Mouse (Mus musculus) ovary, postnatal 14 days (tissue): ENCODE data around the gene Skp1a.

Experiments used
- DNase-seq: peaks from one replicate; pipeline ENCODE4 v3.0.0; 2022; ENCODE audit warnings: low spot score

Gene Skp1a

GRCm38 (mm10) chr11:52277433-52278150 lies 45.8 kb downstream of the Skp1a start:
- DNase-seq = no peak

- no peak for DNase-seq
Measured at GRCm38 (mm10) chr11:52278164-52278563, 46.4 kb downstream of the Skp1a start.

- no peak for DNase-seq
Measured at GRCm38 (mm10) chr11:52278991-52279390, 47.2 kb downstream of the Skp1a start.

GRCm38 (mm10) chr11:52279611-52280145 lies 47.9 kb downstream of the Skp1a start:
- no peak for DNase-seq

DNA sequence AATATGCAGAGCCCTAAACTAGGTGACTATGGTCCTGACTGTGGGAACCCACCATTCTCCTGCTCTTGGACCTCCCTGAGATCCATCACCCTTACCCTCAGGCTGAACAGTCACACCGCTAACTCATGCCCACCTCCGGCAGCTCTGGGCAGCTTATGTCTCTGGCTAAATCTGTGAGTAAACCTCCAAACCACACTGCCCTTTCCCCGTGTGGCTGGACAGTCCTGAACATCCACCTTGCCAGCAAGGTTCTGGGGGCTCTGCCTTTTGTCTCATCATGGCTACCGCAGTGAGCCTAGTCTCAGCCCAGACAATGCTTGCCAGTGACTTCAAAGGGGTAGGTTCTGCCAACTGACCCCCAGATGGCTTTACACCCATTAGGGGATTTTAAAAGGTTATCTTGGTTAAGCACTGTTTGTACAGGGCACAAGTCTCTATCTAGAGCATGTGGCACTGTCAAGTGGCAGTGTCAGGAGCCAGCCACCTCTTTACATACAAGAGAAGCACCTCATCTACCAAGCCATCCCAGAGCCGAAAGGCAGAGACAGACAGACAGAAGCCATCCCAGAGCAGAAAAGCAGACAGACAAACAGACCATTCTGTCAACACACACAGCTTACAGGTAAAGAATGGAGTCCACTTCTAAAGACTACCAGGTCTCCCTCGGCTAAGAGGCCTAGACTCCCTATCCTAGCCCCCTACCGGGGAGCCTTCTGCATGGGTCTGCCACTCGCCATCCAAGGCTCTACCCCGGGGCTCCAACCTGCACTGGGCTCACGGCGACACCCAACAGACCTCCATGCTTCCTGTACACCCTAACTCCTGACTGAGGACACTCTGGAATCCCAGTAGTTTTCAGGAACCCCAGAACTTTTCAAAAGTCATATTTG lies 49.0 kb downstream of the Skp1a start:
- DNase-seq = no peak

DNA sequence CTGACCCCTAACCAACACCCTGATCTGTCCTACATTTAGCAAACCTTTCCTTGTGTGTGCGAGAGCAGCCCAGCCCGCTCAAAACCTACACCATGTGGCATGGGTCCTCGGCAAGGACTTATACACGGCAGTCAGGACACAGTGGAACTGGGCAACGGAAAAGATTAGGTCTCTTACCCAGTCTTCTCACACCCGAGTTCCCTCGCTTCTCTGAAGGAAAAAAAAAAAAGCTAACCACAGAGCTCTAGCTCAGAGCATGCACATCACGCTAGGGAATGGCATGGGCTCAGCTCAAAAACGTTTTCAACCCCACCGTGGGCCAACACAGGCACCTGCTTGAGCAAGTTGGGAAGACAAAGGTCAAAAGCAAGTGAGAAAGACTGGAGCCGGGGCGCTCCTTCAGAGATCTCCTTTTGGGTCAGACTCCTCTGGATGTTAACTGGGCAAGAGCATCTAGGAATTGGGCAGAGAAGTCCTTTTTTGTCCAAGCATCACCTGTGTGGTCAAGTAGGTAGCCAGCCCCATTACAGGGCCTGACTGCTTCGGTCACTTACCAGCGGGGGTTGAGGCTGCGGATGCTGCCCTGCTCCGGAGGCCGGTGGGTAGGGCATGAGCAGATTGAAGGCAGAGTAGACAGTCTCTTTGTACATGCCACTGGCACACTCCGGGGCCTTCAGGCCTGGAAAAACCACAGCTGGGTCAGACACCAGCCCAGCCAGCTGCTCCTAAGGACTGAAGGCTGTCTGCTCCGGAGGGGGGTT lies 50.0 kb downstream of the Skp1a start:
- DNase-seq = no peak

GRCm38 (mm10) chr11:52282420-52282773 lies 50.6 kb downstream of the Skp1a start:
- no peak for DNase-seq

DNA sequence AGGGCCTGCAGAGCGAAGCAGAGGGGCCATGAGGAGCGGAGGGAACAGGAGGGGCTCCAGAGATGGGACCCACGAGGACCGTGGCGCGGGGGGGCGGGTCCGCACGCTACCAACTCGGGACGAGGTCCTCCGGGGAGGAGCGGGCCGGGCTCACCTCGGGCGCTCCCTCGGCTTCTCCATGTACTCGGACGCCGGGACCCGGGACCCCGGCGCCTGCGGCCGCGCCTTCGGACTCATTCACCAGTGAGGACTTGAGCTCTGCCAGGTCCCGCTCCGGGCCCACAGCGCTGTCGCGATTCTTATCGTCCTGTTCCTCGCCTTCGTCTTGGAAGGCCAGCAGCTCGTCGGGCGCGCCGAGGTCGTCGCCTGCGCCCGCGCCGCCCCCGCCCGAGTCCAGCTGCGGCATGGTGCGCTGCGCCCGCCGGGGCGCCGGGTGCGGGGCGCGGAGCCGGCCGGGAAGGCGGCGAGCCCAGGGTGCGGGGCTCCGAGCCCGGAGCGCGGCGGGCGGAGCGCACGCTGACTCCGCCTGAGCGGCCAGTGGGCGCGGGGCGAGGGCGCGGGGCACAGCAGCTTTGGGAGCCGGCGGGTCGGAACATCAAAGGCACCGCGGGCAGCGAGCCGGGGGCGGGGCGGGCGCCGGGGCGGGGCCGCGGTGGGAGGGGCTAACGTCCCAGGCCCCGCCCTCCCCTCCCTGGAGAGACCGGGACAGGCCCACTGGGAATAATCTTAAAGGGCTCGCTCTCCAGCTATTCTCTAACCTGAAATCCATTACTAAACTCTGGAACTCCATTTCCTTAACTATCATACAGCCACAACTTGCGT lies 51.2 kb downstream of the Skp1a start, which contains the start of gene Tcf7:
TSS of gene Tcf7 (minus strand) at position 241 of the 822 bp plus-strand sequence.
- peak; percentile 60 for DNase-seq

DNA sequence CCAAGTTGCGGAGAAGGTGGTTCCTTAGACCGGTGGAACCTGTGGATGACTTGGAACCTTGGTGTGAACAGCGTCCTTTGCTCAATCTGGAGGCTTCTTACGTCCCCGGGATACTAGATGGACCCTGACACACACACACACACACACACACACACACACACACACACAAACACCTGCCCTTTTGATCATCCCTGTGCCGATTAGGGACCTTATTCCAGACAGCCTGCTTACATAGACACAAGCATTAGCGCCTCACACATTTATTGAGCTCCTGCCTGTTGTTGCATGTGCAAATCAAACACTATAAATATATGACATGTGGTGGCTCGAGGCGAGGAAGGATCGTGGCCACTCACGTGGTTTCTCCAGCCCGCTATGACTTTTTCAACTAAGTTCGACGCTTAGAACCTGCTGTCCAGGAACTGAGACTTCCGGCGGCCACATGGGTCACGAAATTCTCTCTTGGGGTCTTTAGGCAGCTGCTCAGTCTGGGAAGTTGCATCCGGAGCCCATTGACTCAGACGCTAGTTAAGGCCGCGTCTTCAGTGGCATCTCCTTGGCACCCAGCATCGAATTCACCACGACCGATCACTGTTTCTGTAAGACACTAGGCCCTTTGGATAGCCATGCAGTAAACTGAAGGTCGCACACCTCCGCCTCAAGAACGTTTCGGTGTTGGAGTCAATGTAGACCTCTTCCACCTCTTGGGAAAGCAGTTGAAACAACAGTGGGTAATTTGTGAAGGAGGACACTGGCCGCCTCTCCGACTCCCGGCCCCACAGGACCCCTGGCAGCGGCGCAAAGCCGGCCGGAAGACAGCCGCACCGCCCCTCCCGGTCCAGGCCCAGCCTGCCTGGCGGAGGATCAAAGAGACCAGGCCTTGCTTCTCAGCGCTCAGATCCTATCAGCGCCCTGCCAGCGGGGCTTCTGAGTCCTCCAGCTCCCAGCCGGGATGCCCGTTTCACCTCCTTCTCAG lies 52.1 kb downstream of the Skp1a start:
- DNase-seq = peak; percentile 61

DNA sequence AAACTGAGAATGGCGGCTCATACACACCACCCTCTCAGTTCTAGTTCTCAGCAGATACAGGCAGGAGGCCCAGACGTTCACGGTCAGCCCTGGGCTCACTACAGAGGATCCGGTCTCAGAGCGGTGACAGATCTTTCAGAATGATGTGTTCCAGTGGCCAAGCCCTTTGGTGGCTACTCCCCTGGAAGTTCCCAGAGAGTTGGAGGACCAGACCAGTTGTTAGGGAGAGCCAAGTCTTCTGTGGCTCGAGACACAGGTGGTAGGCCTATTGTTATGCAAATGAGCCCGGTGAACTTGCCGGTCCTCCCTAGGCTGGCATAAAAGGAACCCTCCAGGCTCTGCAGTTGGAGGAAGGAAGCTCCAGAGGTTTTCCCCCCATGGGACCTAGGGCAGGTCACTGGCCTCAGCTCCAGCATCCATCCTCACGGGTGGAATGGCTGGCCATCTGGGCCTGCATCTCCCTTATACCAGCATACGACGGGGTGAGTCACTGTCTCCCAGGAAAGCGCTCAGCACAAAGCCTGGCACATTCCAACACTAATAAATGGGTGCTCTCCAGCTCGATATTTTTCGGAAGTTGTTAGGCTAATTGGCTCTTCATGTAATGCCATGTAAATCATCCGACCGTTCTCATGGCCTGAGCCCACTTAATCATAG lies 54.6 kb downstream of the Skp1a start:
- DNase-seq = no peak

DNA sequence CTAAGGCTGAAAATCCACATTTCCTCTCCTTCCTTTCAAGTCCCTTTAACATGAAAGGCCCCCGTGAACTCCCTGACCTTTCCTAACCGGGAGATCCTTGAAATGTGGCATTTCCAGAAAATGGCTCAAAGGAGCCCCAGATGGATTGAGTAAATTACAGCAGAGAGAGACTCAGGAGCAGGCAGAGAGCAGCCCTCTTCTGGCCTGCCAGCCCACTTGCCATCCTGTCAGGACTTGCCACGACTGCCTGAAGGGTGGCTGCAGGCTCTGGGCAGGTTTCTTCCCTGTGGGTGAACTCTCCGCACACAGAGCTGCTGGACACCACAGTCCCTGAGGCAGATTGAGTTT lies 55.1 kb downstream of the Skp1a start:
- DNase-seq = no peak

DNA sequence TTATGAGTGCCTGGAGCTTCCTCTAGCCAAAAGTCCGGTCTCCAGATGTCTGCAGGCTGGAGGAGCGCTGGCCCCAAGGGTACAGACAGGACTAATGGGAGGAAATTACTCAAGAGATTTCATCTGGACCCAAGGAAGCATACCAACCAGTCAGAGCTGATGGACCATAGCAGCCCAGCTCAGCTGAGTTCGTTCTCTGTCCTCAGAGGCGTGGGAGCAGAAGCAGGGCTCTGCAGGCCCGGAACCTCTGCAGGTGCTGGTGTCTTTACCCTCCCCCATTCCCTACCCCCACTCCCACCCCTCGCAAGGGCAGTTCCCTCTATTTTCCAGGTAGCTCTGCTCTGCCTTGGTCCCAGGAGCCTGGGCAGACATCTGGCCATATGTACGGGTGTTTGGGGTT lies 60.6 kb downstream of the Skp1a start:
- DNase-seq = no peak

DNA sequence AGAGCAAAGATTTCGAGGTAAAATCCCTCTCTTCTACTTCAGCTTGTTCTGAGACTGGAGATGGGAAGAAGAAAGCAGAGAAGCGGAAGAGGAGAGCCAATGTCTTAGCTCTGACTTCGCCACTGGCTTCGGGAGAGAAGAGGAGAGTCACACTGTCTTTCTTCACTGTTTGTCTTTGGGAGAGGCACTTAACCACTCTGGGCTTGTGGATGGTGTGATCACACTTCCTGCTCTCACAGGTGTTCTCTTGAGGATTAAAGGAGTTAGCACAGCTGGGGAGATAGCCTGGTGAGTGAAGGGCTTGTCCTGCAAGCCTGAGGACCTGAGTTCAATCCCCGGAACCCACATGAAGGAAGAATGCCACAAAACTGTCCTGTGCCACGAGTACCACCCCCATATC lies 61.1 kb downstream of the Skp1a start:
- DNase-seq = no peak

GRCm38 (mm10) chr11:52294103-52294502 lies 62.3 kb downstream of the Skp1a start:
- DNase-seq = no peak
